Mouse (Mus musculus): Measurements from ENCODE around the gene Aars2. TPM values are rescaled to one million over a fixed set of nuclear protein-coding genes. Genes with fewer than 3 reads are reported as not detected.

Gene Aars2
- total and polyA plus RNA-seq, 3 experiments: 14.4 to 63.5 (median 25.6) TPM

- DNase-seq (ENCODE audit: low read depth, low spot score): no peak
- Histone ChIP-seq H3K9me3 (replicated peaks; ENCODE audit: insufficient read depth, low read length) (no peaks in the 10 kb centered on the region), H3K27ac (ENCODE audit: control insufficient read depth, low read depth, low read length) (no peak overlapping the region), H3K9ac (ENCODE audit: control insufficient read depth, low read depth, low read length, poor library complexity, severe bottlenecking) (no peak overlapping the region), H3K79me2 (ENCODE audit: control insufficient read depth, insufficient read depth, low read length, poor library complexity) (no peaks in the 10 kb centered on the region; the same call in 1 of the 2 replicates), H3K4me1 (ENCODE audit: control insufficient read depth in 1 of 2, insufficient read depth in 2 of 2, low read length in 2 of 2) (peaks cover 0 to 26% of the 10 kb centered on the region in 2 experiments; a peak in 3 of 4 replicates), H3K36me3 (ENCODE audit: control insufficient read depth in 1 of 2, insufficient read depth in 2 of 2, low read length in 2 of 2) (peaks cover 0 to 7% of the 10 kb centered on the region in 2 experiments; a peak in 2 of 4 replicates), H3K27me3 (ENCODE audit: control insufficient read depth in 1 of 2, insufficient read depth in 2 of 2, low read length in 2 of 2) (peaks cover 0 to 2% of the 10 kb centered on the region in 2 experiments; a peak in 3 of 4 replicates), H3K4me3 (ENCODE audit: control insufficient read depth in 1 of 2, insufficient read depth in 1 of 2, low read depth in 2 of 2, low read length in 2 of 2) (no peak overlapping the region)
- TF ChIP-seq USF2 (IDR thresholded peaks at IDR 0.05; ENCODE audit: borderline replicate concordance in 1 of 2, insufficient read depth in 1 of 2, low read depth in 1 of 2, low read length in 2 of 2) (no peak), ETS1 (IDR thresholded peaks at IDR 0.05; ENCODE audit: low read depth, low read length) (no peak), MAZ (IDR thresholded peaks at IDR 0.05; ENCODE audit: low read depth, low read length) (no peak), KAT2A (conservative IDR thresholded peaks at IDR 0.05; ENCODE audit: low read depth, low read length) (no peak), EP300 (IDR thresholded peaks at IDR 0.05; ENCODE audit: low read depth in 1 of 2, low read length in 2 of 2) (no peak), ZKSCAN1 (IDR thresholded peaks at IDR 0.05; ENCODE audit: low read depth, low read length) (no peak), POLR2AphosphoS5 (IDR thresholded peaks at IDR 0.05; ENCODE audit: borderline replicate concordance, low read depth, low read length) (no peak), UBTF (IDR thresholded peaks at IDR 0.05; ENCODE audit: borderline replicate concordance, insufficient read depth, low read depth, low read length) (no peak), MAFK (IDR thresholded peaks at IDR 0.05; ENCODE audit: borderline replicate concordance, low read depth, low read length) (no peak), GATA1 (IDR thresholded peaks at IDR 0.05; ENCODE audit: low read depth, low read length) (no peak), ZMIZ1 (IDR thresholded peaks at IDR 0.05; ENCODE audit: low read depth, low read length) (no peak), BHLHE40 (IDR thresholded peaks at IDR 0.05; ENCODE audit: borderline replicate concordance, low read depth, low read length) (no peak), NELFE (IDR thresholded peaks at IDR 0.05; ENCODE audit: low read depth, low read length) (no peak)
These were observed 44.7 kb downstream of the Aars2 start for GRCm38 (mm10) chr17:45551249-45551796.

- TF ChIP-seq SIN3A (IDR thresholded peaks at IDR 0.05; ENCODE audit: low read length) (peak; percentile 63; the same call in 1 of the 2 replicates), GATA1 (IDR thresholded peaks at IDR 0.05; ENCODE audit: low read depth, low read length) (0 out of 2 replicates have a peak, but pooled peaks have one; percentile 2), TBP (IDR thresholded peaks at IDR 0.05; ENCODE audit: low read depth, low read length) (no peak), SMC3 (IDR thresholded peaks at IDR 0.05; ENCODE audit: low read depth, low read length) (peak; percentile 86), JUND (IDR thresholded peaks at IDR 0.05; ENCODE audit: low read depth, low read length) (no peak), E2F4 (IDR thresholded peaks at IDR 0.05; ENCODE audit: borderline replicate concordance, low read depth, low read length) (no peak), RAD21 (IDR thresholded peaks at IDR 0.05; ENCODE audit: low read depth, low read length) (peak; percentile 97), TAL1 (IDR thresholded peaks at IDR 0.05; ENCODE audit: low read length) (peak; percentile 48), CTCF (IDR thresholded peaks at IDR 0.05 in 2 of 3, conservative IDR thresholded peaks at IDR 0.05 in 1 of 3; ENCODE audit: control insufficient read depth in 1 of 3, insufficient read depth in 1 of 3, low read depth in 2 of 3, low read length in 3 of 3, poor library complexity in 1 of 3, severe bottlenecking in 1 of 3) (peak; percentile 80 to 97 (median 91)), ZC3H11A (IDR thresholded peaks at IDR 0.05; ENCODE audit: low read depth, low read length) (peak; percentile 88), MYC (IDR thresholded peaks at IDR 0.05; ENCODE audit: low read depth, low read length) (0 out of 2 replicates have a peak, but pooled peaks have one; percentile 42), NELFE (IDR thresholded peaks at IDR 0.05; ENCODE audit: low read depth, low read length) (no peak), KAT2A (conservative IDR thresholded peaks at IDR 0.05; ENCODE audit: low read depth, low read length) (no peak), ZNF384 (IDR thresholded peaks at IDR 0.05; ENCODE audit: low read depth, low read length) (0 out of 2 replicates have a peak, but pooled peaks have one; percentile 16), ZKSCAN1 (IDR thresholded peaks at IDR 0.05; ENCODE audit: low read depth, low read length) (0 out of 2 replicates have a peak, but pooled peaks have one; percentile 6), MXI1 (IDR thresholded peaks at IDR 0.05; ENCODE audit: low read depth, low read length) (peak; percentile 36; the same call in 1 of the 2 replicates)
- peaks cover 0 to 9% of the 10 kb centered on the region in 2 experiments; a peak in 2 of 4 replicates for H3K36me3 ChIP-seq (ENCODE audit: control insufficient read depth in 1 of 2, insufficient read depth in 2 of 2, low read length in 2 of 2)
- H3K4me1 ChIP-seq (ENCODE audit: control insufficient read depth in 1 of 2, insufficient read depth in 2 of 2, low read length in 2 of 2): peaks cover 0 to 31% of the 10 kb centered on the region in 2 experiments; a peak in 3 of 4 replicates
- H3K9ac ChIP-seq (ENCODE audit: control insufficient read depth, low read depth, low read length, poor library complexity, severe bottlenecking): no peak overlapping the region
- no peak overlapping the region for H3K4me3 ChIP-seq (ENCODE audit: control insufficient read depth in 1 of 2, insufficient read depth in 1 of 2, low read depth in 2 of 2, low read length in 2 of 2)
- H3K27me3 ChIP-seq (ENCODE audit: control insufficient read depth in 1 of 2, insufficient read depth in 2 of 2, low read length in 2 of 2): peaks cover 0 to 2% of the 10 kb centered on the region in 2 experiments; a peak in 3 of 4 replicates
- peak; percentile 85 for DNase-seq (ENCODE audit: low read depth, low spot score)
- no peaks in the 10 kb centered on the region; the same call in 1 of the 2 replicates for H3K79me2 ChIP-seq (ENCODE audit: control insufficient read depth, insufficient read depth, low read length, poor library complexity)
- no peaks in the 10 kb centered on the region for H3K9me3 ChIP-seq (replicated peaks; ENCODE audit: insufficient read depth, low read length)
- H3K27ac ChIP-seq (ENCODE audit: control insufficient read depth, low read depth, low read length): no peak overlapping the region
These were observed 45.3 kb downstream of the Aars2 start for GRCm38 (mm10) chr17:45551816-45552451.
